Mouse (Mus musculus): ENCODE measurements around the gene Kri1. TPM values are rescaled to one million over a fixed set of nuclear protein-coding genes. Genes with fewer than 3 reads are reported as not detected.

Kri1 gene
- polyA plus RNA-seq, 1 experiment from 2014 or later: 10.5 TPM

GRCm38 (mm10) chr9:21236991-21237367 is 50.8 kb downstream of the Kri1 start:
- H3K4me2 ChIP-seq (ENCODE audit: low read depth, low read length): peak overlapping the region; percentile 73
- peak overlapping the region; percentile 99 for H3K9ac ChIP-seq (ENCODE audit: low read length)
- H3K4me3 ChIP-seq (ENCODE audit: low read length): peak overlapping the region; percentile 72
- H3K4me1 ChIP-seq (ENCODE audit: control insufficient read depth, insufficient read depth, low read length): peaks cover 18% of the 10 kb centered on the region
- H3K27ac ChIP-seq (ENCODE audit: low read length): peak overlapping the region; percentile 97
- ATAC-seq (replicated peaks; ENCODE audit: extremely low read depth, insufficient read depth, low FRiP score): no peak
- no peaks in the 10 kb centered on the region for H3K9me3 ChIP-seq (replicated peaks; ENCODE audit: control insufficient read depth, low read length)
- 75% methylated on average over 25 of the region's 25 CpGs for WGBS
- 0 out of 2 replicates have a peak, but pooled peaks cover 3% of the 10 kb centered on the region for H3K27me3 ChIP-seq (ENCODE audit: control insufficient read depth, insufficient read depth, low read length)
- H3K36me3 ChIP-seq (ENCODE audit: control insufficient read depth, insufficient read depth): peaks cover 25% of the 10 kb centered on the region

- Histone ChIP-seq H3K4me1 (ENCODE audit: control insufficient read depth, insufficient read depth, low read length) (peaks cover 18% of the 10 kb centered on the region), H3K9me3 (replicated peaks; ENCODE audit: control insufficient read depth, low read length) (no peaks in the 10 kb centered on the region), H3K9ac (ENCODE audit: low read length) (no peak overlapping the region), H3K27me3 (ENCODE audit: control insufficient read depth, insufficient read depth, low read length) (no peaks in the 10 kb centered on the region), H3K27ac (ENCODE audit: low read length) (no peak overlapping the region), H3K4me2 (ENCODE audit: low read depth, low read length) (no peak overlapping the region), H3K4me3 (ENCODE audit: low read length) (no peak overlapping the region), H3K36me3 (ENCODE audit: control insufficient read depth, insufficient read depth) (peaks cover 38% of the 10 kb centered on the region)
- 83% methylated on average over 4 of the region's 4 CpGs for WGBS
- no peak for ATAC-seq (replicated peaks; ENCODE audit: extremely low read depth, insufficient read depth, low FRiP score)
Measured at GRCm38 (mm10) chr9:21235341-21235740, 52.4 kb downstream of the Kri1 start.

GRCm38 (mm10) chr9:21233805-21234204 is 54.0 kb downstream of the Kri1 start:
- H3K36me3 ChIP-seq (ENCODE audit: control insufficient read depth, insufficient read depth): peaks cover 52% of the 10 kb centered on the region
- 87% methylated on average over 28 of the region's 28 CpGs for WGBS

DNA sequence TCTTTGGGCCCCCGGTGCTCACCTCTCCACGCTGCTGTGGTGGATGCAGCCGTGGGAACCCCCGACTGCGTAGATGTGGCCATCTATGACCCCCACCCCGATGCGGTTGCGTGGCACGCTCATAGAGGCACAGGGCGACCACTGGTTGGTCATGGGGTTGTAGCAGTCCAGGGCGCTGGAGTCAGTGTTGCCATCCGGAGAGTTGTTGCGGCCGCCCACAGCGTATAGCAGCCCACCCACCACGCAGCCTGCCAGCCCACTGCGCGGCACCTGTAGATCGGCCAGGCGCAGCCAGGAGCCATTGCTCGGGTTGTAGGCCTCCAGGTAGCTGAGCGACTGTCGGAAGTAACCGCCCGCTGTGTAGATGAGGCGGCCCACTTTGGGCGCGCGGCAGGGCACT is 54.4 kb downstream of the Kri1 start:
- H3K4me1 ChIP-seq (ENCODE audit: control insufficient read depth, insufficient read depth, low read length): peaks cover 14% of the 10 kb centered on the region
- no peak overlapping the region for H3K27ac ChIP-seq (ENCODE audit: low read length)
- no peaks in the 10 kb centered on the region for H3K27me3 ChIP-seq (ENCODE audit: control insufficient read depth, insufficient read depth, low read length)
- peaks cover 52% of the 10 kb centered on the region for H3K36me3 ChIP-seq (ENCODE audit: control insufficient read depth, insufficient read depth)
- no peak overlapping the region for H3K4me3 ChIP-seq (ENCODE audit: low read length)
- ATAC-seq (replicated peaks; ENCODE audit: extremely low read depth, insufficient read depth, low FRiP score): no peak
- H3K4me2 ChIP-seq (ENCODE audit: low read depth, low read length): no peak overlapping the region
- no peaks in the 10 kb centered on the region for H3K9me3 ChIP-seq (replicated peaks; ENCODE audit: control insufficient read depth, low read length)
- H3K9ac ChIP-seq (ENCODE audit: low read length): no peak overlapping the region
- WGBS: 91% methylated on average over 29 of the region's 29 CpGs

More at GRCm38 (mm10) chr9:21233805-21234204, 54.0 kb downstream of the Kri1 start:
- Histone ChIP-seq H3K9ac (ENCODE audit: low read length) (no peak overlapping the region), H3K27me3 (ENCODE audit: control insufficient read depth, insufficient read depth, low read length) (no peaks in the 10 kb centered on the region), H3K4me1 (ENCODE audit: control insufficient read depth, insufficient read depth, low read length) (peaks cover 14% of the 10 kb centered on the region), H3K9me3 (replicated peaks; ENCODE audit: control insufficient read depth, low read length) (no peaks in the 10 kb centered on the region), H3K4me2 (ENCODE audit: low read depth, low read length) (no peak overlapping the region), H3K4me3 (ENCODE audit: low read length) (no peak overlapping the region), H3K27ac (ENCODE audit: low read length) (no peak overlapping the region)
- no peak for ATAC-seq (replicated peaks; ENCODE audit: extremely low read depth, insufficient read depth, low FRiP score)

GRCm38 (mm10) chr9:21232867-21233266 is 54.9 kb downstream of the Kri1 start:
- H3K27ac ChIP-seq (ENCODE audit: low read length): no peak overlapping the region
- no peaks in the 10 kb centered on the region for H3K9me3 ChIP-seq (replicated peaks; ENCODE audit: control insufficient read depth, low read length)
- no peaks in the 10 kb centered on the region for H3K27me3 ChIP-seq (ENCODE audit: control insufficient read depth, insufficient read depth, low read length)
- no peak overlapping the region for H3K4me2 ChIP-seq (ENCODE audit: low read depth, low read length)
- H3K36me3 ChIP-seq (ENCODE audit: control insufficient read depth, insufficient read depth): peaks cover 52% of the 10 kb centered on the region
- H3K4me3 ChIP-seq (ENCODE audit: low read length): no peak overlapping the region
- H3K4me1 ChIP-seq (ENCODE audit: control insufficient read depth, insufficient read depth, low read length): peaks cover 16% of the 10 kb centered on the region
- no peak for ATAC-seq (replicated peaks; ENCODE audit: extremely low read depth, insufficient read depth, low FRiP score)
- WGBS: 85% methylated on average over 5 of the region's 5 CpGs
- H3K9ac ChIP-seq (ENCODE audit: low read length): no peak overlapping the region

DNA sequence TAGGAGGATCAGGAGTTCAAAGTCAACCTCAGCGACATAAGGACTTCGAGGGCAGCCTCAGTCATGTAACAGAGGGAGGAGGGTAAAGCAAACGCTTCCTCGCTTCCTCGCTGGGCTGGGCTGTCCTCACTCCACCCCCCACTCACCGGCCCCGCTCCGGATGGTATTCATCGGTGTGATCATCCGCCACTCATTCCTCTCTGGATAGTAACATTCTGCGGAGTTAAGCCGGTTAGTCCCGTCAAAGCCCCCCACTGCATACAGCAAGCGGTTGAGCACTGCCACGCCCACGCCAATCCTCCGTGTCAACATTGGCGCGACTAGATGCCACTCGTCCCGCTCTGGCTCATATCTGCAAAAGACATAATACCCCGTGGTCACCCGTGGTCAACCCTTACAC is 56.2 kb downstream of the Kri1 start:
- peaks cover 10% of the 10 kb centered on the region for H3K4me1 ChIP-seq (ENCODE audit: control insufficient read depth, insufficient read depth, low read length)
- 51% methylated on average over 23 of the region's 23 CpGs for WGBS
- no peaks in the 10 kb centered on the region for H3K9me3 ChIP-seq (replicated peaks; ENCODE audit: control insufficient read depth, low read length)
- H3K36me3 ChIP-seq (ENCODE audit: control insufficient read depth, insufficient read depth): peaks cover 48% of the 10 kb centered on the region
- H3K4me3 ChIP-seq (ENCODE audit: low read length): no peak overlapping the region
- no peak overlapping the region for H3K4me2 ChIP-seq (ENCODE audit: low read depth, low read length)
- ATAC-seq (replicated peaks; ENCODE audit: extremely low read depth, insufficient read depth, low FRiP score): no peak
- H3K27ac ChIP-seq (ENCODE audit: low read length): no peak overlapping the region
- no peaks in the 10 kb centered on the region for H3K27me3 ChIP-seq (ENCODE audit: control insufficient read depth, insufficient read depth, low read length)
- no peak overlapping the region for H3K9ac ChIP-seq (ENCODE audit: low read length)

GRCm38 (mm10) chr9:21227342-21227741 is 60.4 kb downstream of the Kri1 start:
- WGBS: 9% methylated on average over 16 of the region's 16 CpGs
- H3K4me3 ChIP-seq (ENCODE audit: low read length): peak overlapping the region; percentile 55
- H3K27ac ChIP-seq (ENCODE audit: low read length): no peak overlapping the region; the same call in 1 of the 2 replicates
- peaks cover 14% of the 10 kb centered on the region for H3K4me1 ChIP-seq (ENCODE audit: control insufficient read depth, insufficient read depth, low read length)
- peaks cover 27% of the 10 kb centered on the region for H3K36me3 ChIP-seq (ENCODE audit: control insufficient read depth, insufficient read depth)
- ATAC-seq (replicated peaks; ENCODE audit: extremely low read depth, insufficient read depth, low FRiP score): peak; percentile 59; the same call in 1 of the 2 replicates
- H3K27me3 ChIP-seq (ENCODE audit: control insufficient read depth, insufficient read depth, low read length): no peaks in the 10 kb centered on the region
- H3K9me3 ChIP-seq (replicated peaks; ENCODE audit: control insufficient read depth, low read length): no peaks in the 10 kb centered on the region; the same call in 1 of the 2 replicates
- peak overlapping the region; percentile 79 for H3K4me2 ChIP-seq (ENCODE audit: low read depth, low read length)
- peak overlapping the region; percentile 73 for H3K9ac ChIP-seq (ENCODE audit: low read length)

DNA sequence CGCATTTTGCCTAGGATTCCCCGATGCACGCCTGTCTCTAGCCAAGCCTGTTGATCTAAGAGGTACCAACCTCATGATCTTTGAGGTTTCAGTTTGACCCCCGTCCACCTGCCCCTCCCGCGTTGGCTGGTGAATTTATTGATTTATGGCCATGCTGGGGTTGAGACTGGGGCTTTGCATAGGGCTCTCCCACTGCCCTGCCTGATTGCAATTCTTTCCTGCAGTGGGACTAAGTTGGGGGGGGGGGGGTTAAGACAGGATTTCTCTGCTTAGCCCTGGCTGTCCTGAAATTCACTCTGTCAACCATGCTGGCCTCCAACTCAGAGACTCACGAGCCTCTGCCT is 62.4 kb downstream of the Kri1 start:
- Histone ChIP-seq H3K36me3 (ENCODE audit: control insufficient read depth, insufficient read depth) (peaks cover 15% of the 10 kb centered on the region), H3K4me2 (ENCODE audit: low read depth, low read length) (peak overlapping the region; percentile 79), H3K27me3 (ENCODE audit: control insufficient read depth, insufficient read depth, low read length) (no peaks in the 10 kb centered on the region), H3K9me3 (replicated peaks; ENCODE audit: control insufficient read depth, low read length) (no peaks in the 10 kb centered on the region; the same call in 1 of the 2 replicates), H3K4me1 (ENCODE audit: control insufficient read depth, insufficient read depth, low read length) (peaks cover 25% of the 10 kb centered on the region), H3K4me3 (ENCODE audit: low read length) (peak overlapping the region; percentile 55), H3K27ac (ENCODE audit: low read length) (peak overlapping the region; percentile 82), H3K9ac (ENCODE audit: low read length) (peak overlapping the region; percentile 73)
- WGBS: 13% methylated on average over 7 of the region's 7 CpGs
- no peak for ATAC-seq (replicated peaks; ENCODE audit: extremely low read depth, insufficient read depth, low FRiP score)

DNA sequence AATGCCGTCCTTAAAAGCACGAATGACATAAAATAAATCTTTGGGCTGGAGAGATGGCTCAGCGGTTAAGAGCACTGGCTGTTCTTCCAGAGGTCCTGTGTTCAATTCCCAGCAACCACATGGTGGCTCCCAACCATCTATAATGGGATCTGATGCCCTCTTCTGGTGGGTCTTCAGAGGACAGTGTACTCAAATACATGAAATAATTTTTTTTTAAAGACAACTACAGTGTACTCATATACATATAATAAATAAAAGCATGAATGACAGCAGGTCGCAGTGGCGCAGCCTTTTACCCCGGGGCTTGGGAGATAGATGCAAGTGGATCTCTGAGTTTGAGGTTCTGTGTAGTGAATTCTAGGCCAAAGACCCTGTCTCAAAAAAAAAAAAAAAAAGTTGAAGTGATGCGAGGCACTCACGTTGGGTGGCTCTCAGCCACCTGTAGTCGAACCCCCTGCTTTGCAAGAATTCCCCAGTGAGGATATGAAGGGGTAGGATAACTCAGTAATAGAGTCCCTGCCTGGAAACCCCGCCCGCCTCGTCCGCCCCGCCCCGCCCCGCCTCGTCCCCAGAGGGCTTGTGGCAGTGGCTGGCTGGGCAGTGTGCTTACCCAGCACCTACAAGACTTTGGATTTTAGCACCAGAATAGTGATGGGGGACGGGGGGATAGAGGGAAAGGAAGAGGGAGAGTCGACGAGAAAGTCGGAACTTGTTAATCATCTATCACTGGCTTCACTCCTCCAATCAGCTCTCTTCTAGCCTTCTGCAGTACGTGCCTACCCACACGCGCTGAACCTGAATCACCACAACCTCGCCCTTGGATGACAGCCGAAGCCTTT is 63.0 kb downstream of the Kri1 start:
- Histone ChIP-seq H3K27me3 (ENCODE audit: control insufficient read depth, insufficient read depth, low read length) (no peaks in the 10 kb centered on the region), H3K4me1 (ENCODE audit: control insufficient read depth, insufficient read depth, low read length) (peaks cover 25% of the 10 kb centered on the region), H3K4me3 (ENCODE audit: low read length) (peak overlapping the region; percentile 55), H3K27ac (ENCODE audit: low read length) (peak overlapping the region; percentile 82), H3K4me2 (ENCODE audit: low read depth, low read length) (peak overlapping the region; percentile 79), H3K36me3 (ENCODE audit: control insufficient read depth, insufficient read depth) (peaks cover 9% of the 10 kb centered on the region), H3K9me3 (replicated peaks; ENCODE audit: control insufficient read depth, low read length) (no peaks in the 10 kb centered on the region; the same call in none of the 2 replicates), H3K9ac (ENCODE audit: low read length) (peak overlapping the region; percentile 73)
- 0 out of 2 replicates have a peak, but pooled peaks have one; percentile 38 for ATAC-seq (replicated peaks; ENCODE audit: extremely low read depth, insufficient read depth, low FRiP score)
- WGBS: 21% methylated on average over 26 of the region's 26 CpGs
